Mouse (Mus musculus) ovary, adult 2 months (tissue): ENCODE data around the gene Gatm. TPM values are rescaled to one million over a fixed set of nuclear protein-coding genes. Genes with fewer than 3 reads are reported as not detected.

Experiments
- polyA plus RNA-seq: library from polyadenylated mRNA; depleted of rRNA; stranded (reverse); fragments of >200 nt; gene quantifications from 2 replicates; pipeline ENCODE4 v1.2.3, GENCODE M21; 2012; rRNA removed

Gene Gatm
- 22.1 and 28.6 TPM in 2 replicates for polyA plus RNA-seq

GRCm38 (mm10) chr2:122610746-122611653, at the start of gene Gatm:
Gatm (minus strand) TSS chr2:122611303.

GRCm38 (mm10) chr2:122636686-122637085, 25.6 kb upstream of the Gatm start, which contains the start of gene AA467197:
AA467197 (plus strand) TSS chr2:122636986.

Other genes starting within 250 kb of the Gatm start
- 20.1 and 24.0 TPM in 2 replicates for gene Shf, start 242.1 kb downstream of the Gatm start, polyA plus RNA-seq
- gene Slc28a2, start 184.8 kb downstream of the Gatm start, polyA plus RNA-seq: 0.69 and 1.0 TPM in 2 replicates
- gene Gm14085, start 126.4 kb downstream of the Gatm start, polyA plus RNA-seq: 0.29 and 0.32 TPM in 2 replicates
- not detected in 2 replicates for gene AA467197, start 25.7 kb upstream of the Gatm start, polyA plus RNA-seq
- gene Slc30a4, start 91.4 kb upstream of the Gatm start, polyA plus RNA-seq: 5.3 and 5.6 TPM in 2 replicates
- gene Bloc1s6, start 127.2 kb upstream of the Gatm start, polyA plus RNA-seq: 36.2 and 43.6 TPM in 2 replicates
- 22.5 and 22.6 TPM in 2 replicates for gene Sqor, start 153.9 kb upstream of the Gatm start, polyA plus RNA-seq